23 mouse cellular contexts compared by ENCODE assay signal in the genomic region with DNA sequence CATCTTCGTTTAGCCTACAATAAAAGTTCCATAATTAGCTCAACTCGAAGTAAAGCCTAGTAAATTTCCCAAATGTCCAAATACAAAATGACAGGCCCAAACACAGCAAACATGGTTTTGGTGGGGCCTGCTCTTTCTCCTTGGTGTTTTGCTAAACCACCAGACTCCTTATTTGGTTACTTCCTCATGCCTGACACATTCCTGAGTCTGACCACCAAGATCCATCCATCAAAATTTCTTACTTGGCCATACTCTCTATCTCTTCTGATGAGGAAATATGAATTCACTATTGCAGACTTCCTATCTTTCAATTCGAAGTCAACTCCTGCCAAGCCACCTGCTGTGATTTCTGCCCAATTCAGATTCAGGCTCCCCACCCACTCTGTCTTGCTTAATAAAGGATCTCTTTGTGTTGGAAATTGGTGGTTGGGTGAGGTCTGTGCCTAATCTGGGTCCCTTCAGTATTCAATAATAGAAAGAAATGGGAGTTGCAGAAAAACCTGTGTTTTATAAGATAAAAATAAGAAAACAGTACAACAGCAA.
DNase-seq lines count a peak whose midpoint lies in the region; ATAC-seq and TF ChIP-seq lines count a peak whose summit lies in the region.
"Had no signal": no experiment of that assay in that cellular context is flagged by ENCODE, and none has a peak within 500 bp of the region (broad histone marks: within the 10 kb centered on the region; RNA-seq: fewer than 3 reads in every experiment).

No protein-coding gene starts in this region.

- no peak overlapping the region for H3K4me2 ChIP-seq in neural tube, embryonic 15.5 days
- H3K4me2 ChIP-seq: heart, embryonic 11.5 days; heart, embryonic 15.5 days; hindbrain, embryonic 13.5 days; intestine, embryonic 15.5 days had no signal

- 60% methylated on average over 3 of the region's 3 CpGs for WGBS in neural tube, embryonic 15.5 days

- TF ChIP-seq POLR2A in ES-Bruce4 (IDR thresholded peaks at IDR 0.05; ENCODE audit: insufficient read depth, low read length): no peak

- peak overlapping the region; percentile 56 for H3K27ac ChIP-seq in ES-Bruce4 (ENCODE audit: insufficient read depth, low read length)
- H3K27ac ChIP-seq in neural tube, embryonic 15.5 days (replicated peaks): no peak overlapping the region
- H3K27ac ChIP-seq: embryonic facial prominence, embryonic 10.5 days; heart, adult 2 months; heart, embryonic 15.5 days; hindbrain, embryonic 13.5 days; intestine, embryonic 15.5 days had no signal

- no peak for TF ChIP-seq CTCF in ES-Bruce4 (IDR thresholded peaks at IDR 0.05; ENCODE audit: low read depth, low read length)

- TF ChIP-seq EP300 in ES-Bruce4 (IDR thresholded peaks at IDR 0.05; ENCODE audit: insufficient read depth, low read depth, low read length): 0 out of 2 replicates have a peak, but pooled peaks have one; percentile 23

- no peaks in the 10 kb centered on the region for H3K9me3 ChIP-seq in ES-Bruce4 (replicated peaks; ENCODE audit: control insufficient read depth, insufficient read depth, low read length, poor library complexity, severe bottlenecking)
- H3K9me3 ChIP-seq in neural tube, embryonic 15.5 days (replicated peaks): no peaks in the 10 kb centered on the region
- H3K9me3 ChIP-seq: embryonic facial prominence, embryonic 10.5 days; heart, embryonic 15.5 days; hindbrain, embryonic 13.5 days; intestine, embryonic 15.5 days had no signal

- ATAC-seq in neural tube, embryonic 15.5 days (ENCODE audit: low FRiP score): no peak
- ATAC-seq: activated CD4-positive, CD25-positive, alpha-beta regulatory T cell, adult 4 months; forebrain, embryonic 14.5 days; intestine, embryonic 15.5 days had no signal

- H3K36me3 ChIP-seq in ES-Bruce4 (ENCODE audit: control insufficient read depth, insufficient read depth, low read length, poor library complexity, severe bottlenecking): no peaks in the 10 kb centered on the region
- H3K36me3 ChIP-seq in neural tube, embryonic 15.5 days: no peaks in the 10 kb centered on the region
- H3K36me3 ChIP-seq: embryonic facial prominence, embryonic 10.5 days; heart, embryonic 15.5 days; hindbrain, embryonic 13.5 days; intestine, embryonic 15.5 days had no signal

- H3K27me3 ChIP-seq in ES-Bruce4 (ENCODE audit: control insufficient read depth, insufficient read depth, low read length, poor library complexity, severe bottlenecking): no peaks in the 10 kb centered on the region
- H3K27me3 ChIP-seq in neural tube, embryonic 15.5 days (replicated peaks): no peaks in the 10 kb centered on the region
- H3K27me3 ChIP-seq: heart, embryonic 15.5 days; hindbrain, embryonic 13.5 days; intestine, embryonic 15.5 days had no signal

- no peaks in the 10 kb centered on the region for H3K4me1 ChIP-seq in ES-Bruce4 (ENCODE audit: control insufficient read depth, insufficient read depth, low read length)
- no peaks in the 10 kb centered on the region for H3K4me1 ChIP-seq in neural tube, embryonic 15.5 days
- H3K4me1 ChIP-seq: embryonic facial prominence, embryonic 10.5 days; heart, embryonic 15.5 days; hindbrain, embryonic 13.5 days; intestine, embryonic 15.5 days had no signal

- H3K9ac ChIP-seq in ES-Bruce4 (ENCODE audit: low read depth, poor library complexity, severe bottlenecking): no peak overlapping the region
- no peak overlapping the region for H3K9ac ChIP-seq in neural tube, embryonic 15.5 days (replicated peaks)
- H3K9ac ChIP-seq: heart, embryonic 15.5 days; hindbrain, embryonic 13.5 days; intestine, embryonic 15.5 days had no signal

- DNase-seq in layer of hippocampus, adult 18-20 months (ENCODE audit: low spot score in 2 of 2): peak; percentile 6 to 38
- DNase-seq in layer of hippocampus, postnatal 10 days (ENCODE audit: low spot score in 2 of 2): no peak
- DNase-seq in Muller cell, postnatal 12 days (ENCODE audit: inconsistent ontology term): peak; percentile 90
- peak; percentile 40 for DNase-seq in brain, adult 2 months (ENCODE audit: low read depth, low spot score)
- DNase-seq in heart, adult 18-20 months: no peak
- DNase-seq in natural killer cell, adult 2 months (ENCODE audit: low spot score in 2 of 2): no peak
- DNase-seq: adrenal gland, adult 2 months; adrenal gland, postnatal 25 days; cerebellum, adult 11 months; cerebellum, adult 9-10 months; cerebellum, postnatal 36 days; heart, adult 2 months; heart, postnatal 14 days; kidney, adult 2 months had no signal

- H3K4me3 ChIP-seq in ES-Bruce4 (ENCODE audit: low read depth, low read length): no peak overlapping the region
- no peak overlapping the region for H3K4me3 ChIP-seq in neural tube, embryonic 15.5 days (replicated peaks)
- H3K4me3 ChIP-seq: embryonic facial prominence, embryonic 10.5 days; heart, adult 2 months; heart, embryonic 15.5 days; hindbrain, embryonic 13.5 days; intestine, embryonic 15.5 days had no signal

Comparison
In these comparisons a context has a peak if more than half of its experiments do, and no peak if none do; other contexts are left out.
1. DNase-seq: peak in layer of hippocampus, adult 18-20 months (2 of 2), Muller cell, postnatal 12 days (single experiment) and brain, adult 2 months (single experiment); none in layer of hippocampus, postnatal 10 days (0 of 2), heart, adult 18-20 months (0 of 2) and natural killer cell, adult 2 months (0 of 2).